Mouse (Mus musculus) midbrain, embryonic 12.5 days (tissue): ENCODE results near the gene Lce1j. TPM values are rescaled to one million over a fixed set of nuclear protein-coding genes. Genes with fewer than 3 reads are reported as not detected.

Experiments used
- polyA plus RNA-seq: library from polyadenylated mRNA; unstranded; fragments of >200 nt; fragmentation: Nextera tagmentation; extraction: Ambion mirVana; gene quantifications from 2 replicates; pipeline ENCODE4 v1.2.1, GENCODE M21; 2016

Gene Lce1j
- polyA plus RNA-seq, 1 experiment from 2014 or later: not detected

Other genes with a start within 250 kb of the Lce1j start
- gene Ivl, start 216.8 kb downstream of the Lce1j start, polyA plus RNA-seq: not detected in 2 replicates
- not detected in 2 replicates for gene Smcp, start 201.5 kb downstream of the Lce1j start, polyA plus RNA-seq
- not detected in 2 replicates for gene 2210017I01Rik, start 183.0 kb downstream of the Lce1j start, polyA plus RNA-seq
- not detected in 2 replicates for gene Lce6a, start 168.9 kb downstream of the Lce1j start, polyA plus RNA-seq
- gene Lce1a1, start 142.2 kb downstream of the Lce1j start, polyA plus RNA-seq: not detected in 2 replicates
- not detected in 2 replicates for gene Lce1b, start 133.6 kb downstream of the Lce1j start, polyA plus RNA-seq
- gene Lce1a2, start 120.2 kb downstream of the Lce1j start, polyA plus RNA-seq: not detected in 2 replicates
- not detected in 2 replicates for gene Lce1c, start 111.3 kb downstream of the Lce1j start, polyA plus RNA-seq
- not detected in 2 replicates for gene Lce1d, start 103.3 kb downstream of the Lce1j start, polyA plus RNA-seq
- gene Lce1e, start 81.4 kb downstream of the Lce1j start, polyA plus RNA-seq: not detected in 2 replicates
- not detected in 2 replicates for gene Lce1f, start 70.2 kb downstream of the Lce1j start, polyA plus RNA-seq
- not detected in 2 replicates for gene Gm38119, start 51.4 kb downstream of the Lce1j start, polyA plus RNA-seq
- not detected in 2 replicates for gene Lce1g, start 38.2 kb downstream of the Lce1j start, polyA plus RNA-seq
- not detected in 2 replicates for gene Lce1h, start 25.4 kb downstream of the Lce1j start, polyA plus RNA-seq
- not detected in 2 replicates for gene Lce1i, start 11.6 kb downstream of the Lce1j start, polyA plus RNA-seq
- not detected in 2 replicates for gene Lce1k, start 17.4 kb upstream of the Lce1j start, polyA plus RNA-seq
- not detected in 2 replicates for gene Kprp, start 36.7 kb upstream of the Lce1j start, polyA plus RNA-seq
- not detected in 2 replicates for gene Lce1l, start 60.8 kb upstream of the Lce1j start, polyA plus RNA-seq
- gene 2310050C09Rik, start 79.7 kb upstream of the Lce1j start, polyA plus RNA-seq: not detected in 2 replicates
- gene Lce3a, start 135.7 kb upstream of the Lce1j start, polyA plus RNA-seq: not detected in 2 replicates
- not detected in 2 replicates for gene Lce3b, start 142.5 kb upstream of the Lce1j start, polyA plus RNA-seq
- not detected in 2 replicates for gene Lce3c, start 154.0 kb upstream of the Lce1j start, polyA plus RNA-seq
- not detected in 2 replicates for gene Lce3d, start 166.9 kb upstream of the Lce1j start, polyA plus RNA-seq
- gene Lce3e, start 176.5 kb upstream of the Lce1j start, polyA plus RNA-seq: not detected in 2 replicates
- gene Lce3f, start 201.7 kb upstream of the Lce1j start, polyA plus RNA-seq: not detected in 2 replicates
- 0.34 and 0.56 TPM in 2 replicates for gene Crct1, start 225.2 kb upstream of the Lce1j start, polyA plus RNA-seq
- not detected in 2 replicates for gene Lce1m, start 228.5 kb upstream of the Lce1j start, polyA plus RNA-seq